Mouse (Mus musculus) kidney, embryonic 14.5 days (tissue): ENCODE data around the gene Cpsf6. TPM values are rescaled to one million over a fixed set of nuclear protein-coding genes. Genes with fewer than 3 reads are reported as not detected.

ENCODE experiments used
- ATAC-seq: fragments of 200-750 bp; cut with Nextera tagmentation; 2 replicates; pipeline ENCODE4 v1.8.0; 2017; ENCODE audit warnings: moderate number of reproducible peaks, mild to moderate bottlenecking, moderate TSS enrichment, moderate library complexity; ENCODE audit not compliant: low FRiP score, low TSS enrichment
- H3K27ac ChIP-seq: fragments of 300-500 bp; sonication (generic); 2 replicates; pipeline ENCODE4 v1.5.1; 2014; ENCODE audit warnings: low read depth, mild to moderate bottlenecking, low read length, moderate library complexity, mixed read lengths
- H3K27me3 ChIP-seq: fragments of 300-500 bp; sonication (generic); 2 replicates; pipeline ENCODE4 v1.6.1; 2014; ENCODE audit warnings: mild to moderate bottlenecking, low read length; ENCODE audit not compliant: control insufficient read depth, insufficient read depth
- H3K36me3 ChIP-seq: fragments of 300-500 bp; sonication (generic); 2 replicates; pipeline ENCODE4 v1.6.1; 2014; ENCODE audit warnings: low read length, mixed read lengths; ENCODE audit not compliant: control insufficient read depth, insufficient read depth
- H3K4me1 ChIP-seq: fragments of 300-500 bp; sonication (generic); 2 replicates; pipeline ENCODE4 v1.6.1; 2014; ENCODE audit warnings: low read length, mixed read lengths; ENCODE audit not compliant: control insufficient read depth, insufficient read depth
- H3K4me2 ChIP-seq: fragments of 300-500 bp; sonication (generic); replicated peaks from 2 replicates; pipeline ENCODE4 v1.6.1; 2014; ENCODE audit warnings: low read depth, mild to moderate bottlenecking, low read length
- H3K4me3 ChIP-seq: fragments of 300-500 bp; sonication (generic); 2 replicates; pipeline ENCODE4 v1.5.1; 2014; ENCODE audit warnings: mild to moderate bottlenecking, low read length
- H3K9ac ChIP-seq: fragments of 300-500 bp; sonication (generic); 2 replicates; pipeline ENCODE4 v1.6.1; 2014; ENCODE audit warnings: low read depth, mild to moderate bottlenecking, low read length, moderate library complexity
- H3K9me3 ChIP-seq: fragments of 300-500 bp; sonication (generic); 2 replicates; pipeline ENCODE4 v1.6.1; 2016; ENCODE audit warnings: low read length; ENCODE audit not compliant: control insufficient read depth
- WGBS: fragments of 180-500 bp; shearing (Covaris S2); extraction: QIAGEN DNeasy Blood & Tissue Kit; methylation state at CpG from one replicate; pipeline ENCODE4 v1.1.7; 2014; 5-methylcytosine and 5-hydroxymethylcytosine counted together
- polyA plus RNA-seq: library from polyadenylated mRNA; unstranded; fragments of >200 nt; fragmentation: Nextera tagmentation; extraction: Ambion mirVana; gene quantifications from 2 replicates; pipeline ENCODE4 v1.2.1, GENCODE M21; 2014

Cpsf6 gene
- polyA plus RNA-seq, 1 experiment from 2014 or later = 208 TPM

- Histone ChIP-seq H3K27ac (0 out of 2 replicates have a peak overlapping the region, but pooled peaks have one; percentile 91), H3K4me1 (peaks cover 10% of the 10 kb centered on the region; the same call in 1 of the 2 replicates), H3K36me3 (no peaks in the 10 kb centered on the region), H3K4me3 (peak overlapping the region; percentile 70), H3K27me3 (no peaks in the 10 kb centered on the region), H3K9me3 (no peaks in the 10 kb centered on the region), H3K9ac (peak overlapping the region; percentile 100), H3K4me2 (peak overlapping the region; percentile 65)
- WGBS = 17% methylated on average over 16 of the region's 16 CpGs
- no peak for ATAC-seq
Observed at GRCm38 (mm10) chr10:117377431-117378290, 2.2 kb downstream of the Cpsf6 start.

DNA sequence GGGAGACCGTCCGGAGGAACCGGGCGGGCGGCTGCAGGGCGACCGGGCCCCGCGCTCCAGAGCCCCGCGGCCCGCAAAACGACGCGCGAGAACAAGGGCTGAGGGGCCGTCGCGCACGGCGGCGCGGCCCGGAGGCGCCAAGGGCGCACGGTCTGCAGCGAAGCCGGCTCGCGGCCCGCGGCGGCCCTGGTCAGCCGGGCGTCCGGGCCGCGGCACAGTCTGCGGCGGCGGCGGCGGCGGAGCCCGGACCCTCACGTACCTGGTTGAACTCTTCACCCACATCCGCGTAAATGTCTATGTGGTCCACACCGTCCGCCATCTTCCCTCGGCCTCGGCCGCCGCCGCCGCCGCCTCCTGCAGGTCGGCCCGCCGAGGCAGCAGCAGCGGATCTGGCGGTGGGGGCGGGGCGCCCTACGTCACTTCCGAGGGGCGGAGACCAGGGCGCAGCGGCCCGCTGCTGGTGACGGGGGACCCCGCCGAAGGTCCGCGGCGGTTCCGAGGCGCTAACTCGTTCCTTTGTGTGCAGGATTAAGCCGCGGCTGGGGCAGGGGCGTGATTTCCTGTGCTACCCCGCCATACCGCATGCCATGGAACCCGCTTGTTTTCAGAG is 3.1 kb downstream of the Cpsf6 start:
- peak; percentile 97 for ATAC-seq
- Histone ChIP-seq H3K36me3 (no peaks in the 10 kb centered on the region), H3K27me3 (no peaks in the 10 kb centered on the region), H3K9ac (peak overlapping the region; percentile 100), H3K4me2 (peak overlapping the region; percentile 65), H3K4me3 (peak overlapping the region; percentile 70), H3K27ac (peak overlapping the region; percentile 91), H3K4me1 (peaks cover 10% of the 10 kb centered on the region; the same call in 1 of the 2 replicates), H3K9me3 (no peaks in the 10 kb centered on the region)
- under 1% methylated on average over 62 of the region's 86 CpGs for WGBS

DNA sequence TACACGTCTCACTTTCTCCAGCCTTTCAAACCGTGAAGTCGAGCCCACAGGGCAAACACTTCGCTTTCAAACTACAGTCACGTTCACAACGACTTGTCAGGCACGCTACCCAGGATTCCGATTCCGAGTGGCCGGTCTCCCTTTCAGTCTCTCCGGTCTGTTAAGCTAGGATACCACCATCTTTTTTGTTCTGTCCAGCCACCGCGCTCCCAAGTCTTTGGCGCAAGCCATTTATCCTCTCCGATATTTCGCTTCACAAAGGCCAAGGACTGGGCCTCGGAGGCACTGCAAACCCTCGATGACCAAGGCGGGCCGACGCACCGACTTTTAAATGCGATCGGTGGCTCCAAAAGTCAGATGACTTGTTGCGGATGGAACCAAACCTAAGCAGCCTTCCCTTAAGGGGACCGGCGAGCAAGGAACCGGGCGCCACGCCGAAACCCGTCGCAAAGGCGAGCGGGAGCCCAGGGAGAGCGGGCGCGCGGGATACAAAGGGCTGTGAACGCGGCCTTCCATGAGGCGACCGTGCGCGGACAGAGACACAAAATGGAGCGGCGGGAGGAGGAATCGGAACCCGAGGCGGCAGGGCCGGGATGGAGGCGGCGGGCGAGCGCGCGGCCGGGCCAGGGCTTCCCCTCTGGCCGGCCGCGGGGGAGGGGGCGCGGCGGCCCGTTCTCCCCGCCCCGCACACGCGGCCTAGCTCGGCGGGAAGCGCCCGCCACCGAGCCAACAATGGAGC is 3.8 kb downstream of the Cpsf6 start:
- Histone ChIP-seq H3K9ac (peak overlapping the region; percentile 100), H3K36me3 (no peaks in the 10 kb centered on the region), H3K9me3 (no peaks in the 10 kb centered on the region), H3K27me3 (no peaks in the 10 kb centered on the region), H3K27ac (peak overlapping the region; percentile 91), H3K4me2 (peak overlapping the region; percentile 62), H3K4me3 (peak overlapping the region; percentile 70), H3K4me1 (peaks cover 10% of the 10 kb centered on the region; the same call in 1 of the 2 replicates)
- peak; percentile 66 for ATAC-seq
- under 1% methylated on average over 63 of the region's 74 CpGs for WGBS

DNA sequence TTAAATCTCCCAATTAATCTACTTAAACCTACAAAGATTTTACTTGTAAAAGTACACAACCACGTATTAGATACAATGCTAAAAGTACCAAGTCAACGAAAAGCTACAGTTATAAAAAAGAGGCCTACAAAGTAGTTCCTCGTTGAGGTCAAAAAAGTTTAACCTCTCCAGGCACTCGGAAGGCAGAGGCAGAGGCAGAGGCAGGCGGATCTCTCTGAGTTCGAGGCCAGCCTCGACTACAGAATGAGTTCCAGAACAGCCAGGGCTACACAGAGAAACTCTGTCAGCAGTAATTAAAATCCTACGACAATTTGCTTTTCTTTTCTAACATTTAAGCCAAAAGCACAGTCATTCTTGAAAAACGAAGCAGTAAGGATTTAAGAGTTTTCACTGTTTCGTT is 4.7 kb downstream of the Cpsf6 start:
- peak overlapping the region; percentile 62 for H3K4me2 ChIP-seq
- peak overlapping the region; percentile 70 for H3K4me3 ChIP-seq
- no peak overlapping the region for H3K27ac ChIP-seq
- 21% methylated on average over 10 of the region's 10 CpGs for WGBS
- no peaks in the 10 kb centered on the region for H3K27me3 ChIP-seq
- peak overlapping the region; percentile 100 for H3K9ac ChIP-seq
- H3K36me3 ChIP-seq = no peaks in the 10 kb centered on the region
- no peak for ATAC-seq
- no peaks in the 10 kb centered on the region for H3K9me3 ChIP-seq
- H3K4me1 ChIP-seq = peaks cover 10% of the 10 kb centered on the region; the same call in 1 of the 2 replicates

- Histone ChIP-seq H3K36me3 (peaks cover 84% of the 10 kb centered on the region), H3K4me3 (no peak overlapping the region), H3K9me3 (no peaks in the 10 kb centered on the region), H3K9ac (no peak overlapping the region), H3K4me2 (no peak overlapping the region), H3K4me1 (no peaks in the 10 kb centered on the region), H3K27ac (no peak overlapping the region), H3K27me3 (no peaks in the 10 kb centered on the region)
- no peak for ATAC-seq
- WGBS = 44% methylated on average over 3 of the region's 3 CpGs
Observed at GRCm38 (mm10) chr10:117363106-117363505, 16.7 kb downstream of the Cpsf6 start.

DNA sequence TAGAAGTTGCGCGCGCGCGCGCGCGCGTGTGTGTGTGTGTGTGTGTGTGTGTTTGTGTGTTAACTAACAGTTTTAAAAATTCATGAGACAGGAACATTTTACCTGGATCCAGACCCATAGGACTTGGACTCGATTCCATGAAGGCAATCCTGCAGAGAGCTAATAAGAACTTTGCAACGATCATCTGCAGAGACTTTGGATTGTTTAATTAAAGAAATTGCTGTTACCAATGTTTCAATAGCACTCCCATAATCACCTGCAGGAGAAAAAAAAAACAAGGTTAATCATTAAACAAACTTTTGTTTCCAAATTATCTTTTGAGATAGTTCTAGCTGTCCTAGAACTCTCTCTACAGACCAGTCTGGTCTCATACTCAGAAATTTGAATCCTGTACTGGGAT is 20.9 kb downstream of the Cpsf6 start:
- H3K9me3 ChIP-seq = no peaks in the 10 kb centered on the region
- no peak for ATAC-seq
- no peaks in the 10 kb centered on the region for H3K4me1 ChIP-seq
- no peak overlapping the region for H3K27ac ChIP-seq
- whole genome bisulfite sequencing = 90% methylated on average over 11 of the region's 11 CpGs
- no peaks in the 10 kb centered on the region for H3K27me3 ChIP-seq
- peaks cover 87% of the 10 kb centered on the region for H3K36me3 ChIP-seq
- no peak overlapping the region for H3K4me3 ChIP-seq
- no peak overlapping the region for H3K9ac ChIP-seq
- H3K4me2 ChIP-seq = no peak overlapping the region

DNA sequence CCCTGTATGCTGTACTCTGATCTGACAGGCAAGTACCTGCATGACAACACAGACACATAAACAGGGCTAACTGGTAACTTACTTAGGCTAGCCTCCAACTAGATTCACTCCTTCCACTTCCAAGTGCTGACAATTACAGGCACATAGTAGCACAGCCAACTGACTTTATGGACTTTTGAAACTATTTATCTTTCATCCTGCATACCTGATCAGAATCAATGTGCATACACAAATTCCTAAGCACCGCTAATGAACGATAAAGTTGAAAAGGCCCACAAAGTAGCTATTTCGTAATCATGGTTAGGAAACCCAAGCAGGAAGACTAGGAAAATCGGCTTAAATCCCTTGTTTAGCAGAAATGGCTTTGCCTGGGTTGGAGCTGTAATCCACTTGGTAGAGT is 36.8 kb downstream of the Cpsf6 start:
- Histone ChIP-seq H3K4me2 (no peak overlapping the region), H3K36me3 (peaks cover 9% of the 10 kb centered on the region; the same call in 1 of the 2 replicates), H3K4me3 (no peak overlapping the region), H3K4me1 (no peaks in the 10 kb centered on the region), H3K9me3 (no peaks in the 10 kb centered on the region), H3K9ac (no peak overlapping the region), H3K27ac (no peak overlapping the region), H3K27me3 (no peaks in the 10 kb centered on the region)
- ATAC-seq = no peak
- 88% methylated on average over 4 of the region's 4 CpGs for WGBS

DNA sequence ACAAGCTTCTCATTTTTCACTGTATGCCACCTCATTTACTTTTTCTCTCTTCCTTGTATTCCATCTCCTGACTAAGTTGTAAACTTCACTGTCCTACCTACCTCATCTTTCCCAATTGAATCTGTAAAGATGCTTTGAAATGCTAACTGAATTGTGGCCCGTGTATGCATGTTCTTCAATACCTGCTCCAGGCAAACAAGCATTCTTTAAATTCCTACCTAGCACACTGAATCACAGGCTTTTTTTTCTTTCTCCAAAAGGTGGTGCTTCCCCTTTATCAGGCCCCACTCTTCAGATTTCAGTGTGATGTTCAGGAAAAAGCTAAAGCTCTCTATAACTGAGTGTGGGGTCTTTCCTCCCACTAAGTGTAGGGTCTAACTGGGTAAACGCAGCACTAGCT is 37.4 kb downstream of the Cpsf6 start:
- no peak overlapping the region for H3K4me2 ChIP-seq
- H3K4me3 ChIP-seq = no peak overlapping the region
- no peaks in the 10 kb centered on the region for H3K9me3 ChIP-seq
- peaks cover 7% of the 10 kb centered on the region; the same call in 1 of the 2 replicates for H3K36me3 ChIP-seq
- no peaks in the 10 kb centered on the region for H3K27me3 ChIP-seq
- WGBS = 65% methylated on average over 2 of the region's 2 CpGs
- ATAC-seq = no peak
- H3K4me1 ChIP-seq = no peaks in the 10 kb centered on the region
- no peak overlapping the region for H3K9ac ChIP-seq
- H3K27ac ChIP-seq = no peak overlapping the region
